Mouse (Mus musculus) yolk sac, embryonic 10.5 days (tissue): ENCODE results near the gene Runx3.

ENCODE experiments used
- DNase-seq: peaks from one replicate; pipeline ENCODE4 v3.0.0-alpha.2; 2017; ENCODE audit warnings: low spot score

The Runx3 gene

GRCm38 (mm10) chr4:135120342-135121100 lies at the start of gene Runx3:
TSS of gene Runx3 (plus strand) at chr4:135120652.
- DNase-seq = no peak

- DNase-seq = no peak
Measured at GRCm38 (mm10) chr4:135072671-135073070, 47.8 kb upstream of the Runx3 start.

GRCm38 (mm10) chr4:135073523-135073922 lies 46.9 kb upstream of the Runx3 start:
- DNase-seq = no peak

- no peak for DNase-seq
Measured at GRCm38 (mm10) chr4:135074646-135075045, 45.8 kb upstream of the Runx3 start.

GRCm38 (mm10) chr4:135075360-135075759 lies 45.1 kb upstream of the Runx3 start:
- no peak for DNase-seq

- DNase-seq = no peak
Measured at GRCm38 (mm10) chr4:135076611-135077010, 43.8 kb upstream of the Runx3 start.

- DNase-seq = no peak
Measured at GRCm38 (mm10) chr4:135077196-135077595, 43.3 kb upstream of the Runx3 start.

- DNase-seq = no peak
Measured at GRCm38 (mm10) chr4:135079859-135080640, 40.4 kb upstream of the Runx3 start.

GRCm38 (mm10) chr4:135080641-135080920 lies 39.9 kb upstream of the Runx3 start:
- DNase-seq = no peak

- DNase-seq = no peak
Measured at GRCm38 (mm10) chr4:135083089-135083488, 37.4 kb upstream of the Runx3 start.

GRCm38 (mm10) chr4:135085077-135085853 lies 35.2 kb upstream of the Runx3 start:
- no peak for DNase-seq

GRCm38 (mm10) chr4:135090613-135091012 lies 29.8 kb upstream of the Runx3 start:
- DNase-seq = no peak

- no peak for DNase-seq
Measured at GRCm38 (mm10) chr4:135092871-135093270, 27.6 kb upstream of the Runx3 start.

- no peak for DNase-seq
Measured at GRCm38 (mm10) chr4:135095693-135096092, 24.8 kb upstream of the Runx3 start.

- DNase-seq = no peak
Measured at GRCm38 (mm10) chr4:135097910-135098891, 22.3 kb upstream of the Runx3 start.

GRCm38 (mm10) chr4:135102019-135102740 lies 18.3 kb upstream of the Runx3 start:
- no peak for DNase-seq

- no peak for DNase-seq
Measured at GRCm38 (mm10) chr4:135102761-135103160, 17.7 kb upstream of the Runx3 start.

GRCm38 (mm10) chr4:135103800-135104199 lies 16.7 kb upstream of the Runx3 start:
- DNase-seq = no peak

GRCm38 (mm10) chr4:135106968-135107367 lies 13.5 kb upstream of the Runx3 start:
- DNase-seq = no peak

GRCm38 (mm10) chr4:135108666-135109065 lies 11.8 kb upstream of the Runx3 start:
- no peak for DNase-seq

GRCm38 (mm10) chr4:135113656-135114055 lies 6.8 kb upstream of the Runx3 start:
- no peak for DNase-seq
